Mouse (Mus musculus): ENCODE measurements around the gene St6galnac3. TPM values are rescaled to one million over a fixed set of nuclear protein-coding genes. Genes with fewer than 3 reads are reported as not detected.

St6galnac3 gene
- total RNA-seq, 2 experiments from 2014 or later: 11.8 to 20.8 TPM

GRCm38 (mm10) chr3:153652850-153653249 lies 72.1 kb downstream of the St6galnac3 start:
- DNase-seq: no peak

- no peak for DNase-seq
Observed at GRCm38 (mm10) chr3:153648713-153649112, 76.3 kb downstream of the St6galnac3 start.

GRCm38 (mm10) chr3:153645803-153646202 lies 79.2 kb downstream of the St6galnac3 start:
- no peak for DNase-seq

GRCm38 (mm10) chr3:153643822-153644519 lies 81.0 kb downstream of the St6galnac3 start:
- no peak for DNase-seq

GRCm38 (mm10) chr3:153642826-153643225 lies 82.1 kb downstream of the St6galnac3 start:
- no peak for DNase-seq

- no peak for DNase-seq
Observed at GRCm38 (mm10) chr3:153641805-153642204, 83.2 kb downstream of the St6galnac3 start.

- DNase-seq: no peak
Observed at GRCm38 (mm10) chr3:153637336-153637735, 87.6 kb downstream of the St6galnac3 start.

- no peak for DNase-seq
Observed at GRCm38 (mm10) chr3:153636804-153637153, 88.2 kb downstream of the St6galnac3 start.

GRCm38 (mm10) chr3:153636094-153636803 lies 88.7 kb downstream of the St6galnac3 start:
- no peak for DNase-seq

GRCm38 (mm10) chr3:153631988-153632672 lies 92.8 kb downstream of the St6galnac3 start:
- no peak for DNase-seq

- DNase-seq: no peak
Observed at GRCm38 (mm10) chr3:153626237-153626636, 98.7 kb downstream of the St6galnac3 start.

- no peak for DNase-seq
Observed at GRCm38 (mm10) chr3:153618976-153619375, 106.0 kb downstream of the St6galnac3 start.

GRCm38 (mm10) chr3:153616849-153617248 lies 108.1 kb downstream of the St6galnac3 start:
- DNase-seq: no peak

- DNase-seq: no peak
Observed at GRCm38 (mm10) chr3:153610239-153610638, 114.7 kb downstream of the St6galnac3 start.

- DNase-seq: no peak
Observed at GRCm38 (mm10) chr3:153606331-153606730, 118.6 kb downstream of the St6galnac3 start.

GRCm38 (mm10) chr3:153605767-153606098 lies 119.2 kb downstream of the St6galnac3 start:
- DNase-seq: no peak

- DNase-seq: no peak
Observed at GRCm38 (mm10) chr3:153605089-153605766, 119.7 kb downstream of the St6galnac3 start.

GRCm38 (mm10) chr3:153599179-153599578 lies 125.8 kb downstream of the St6galnac3 start:
- no peak for DNase-seq

- no peak for DNase-seq
Observed at GRCm38 (mm10) chr3:153598631-153599030, 126.3 kb downstream of the St6galnac3 start.

- DNase-seq: no peak
Observed at GRCm38 (mm10) chr3:153594531-153594930, 130.4 kb downstream of the St6galnac3 start.

- no peak for DNase-seq
Observed at GRCm38 (mm10) chr3:153593978-153594377, 131.0 kb downstream of the St6galnac3 start.

GRCm38 (mm10) chr3:153593103-153593502 lies 131.9 kb downstream of the St6galnac3 start:
- DNase-seq: no peak

GRCm38 (mm10) chr3:153587594-153587993 lies 137.4 kb downstream of the St6galnac3 start:
- DNase-seq: no peak

Measured in adrenal gland, postnatal 36 days (tissue).